Mouse (Mus musculus) R1 (cell line): ENCODE measurements around the gene Tbl1x.

Experiments used
- DNase-seq: peaks from one replicate; pipeline ENCODE4 v3.0.0-alpha.2; 2018; ENCODE audit warnings: low read depth, low spot score

Tbl1x gene

GRCm38 (mm10) chrX:77544550-77544949 lies 33.7 kb downstream of the Tbl1x start:
- DNase-seq: no peak

DNA sequence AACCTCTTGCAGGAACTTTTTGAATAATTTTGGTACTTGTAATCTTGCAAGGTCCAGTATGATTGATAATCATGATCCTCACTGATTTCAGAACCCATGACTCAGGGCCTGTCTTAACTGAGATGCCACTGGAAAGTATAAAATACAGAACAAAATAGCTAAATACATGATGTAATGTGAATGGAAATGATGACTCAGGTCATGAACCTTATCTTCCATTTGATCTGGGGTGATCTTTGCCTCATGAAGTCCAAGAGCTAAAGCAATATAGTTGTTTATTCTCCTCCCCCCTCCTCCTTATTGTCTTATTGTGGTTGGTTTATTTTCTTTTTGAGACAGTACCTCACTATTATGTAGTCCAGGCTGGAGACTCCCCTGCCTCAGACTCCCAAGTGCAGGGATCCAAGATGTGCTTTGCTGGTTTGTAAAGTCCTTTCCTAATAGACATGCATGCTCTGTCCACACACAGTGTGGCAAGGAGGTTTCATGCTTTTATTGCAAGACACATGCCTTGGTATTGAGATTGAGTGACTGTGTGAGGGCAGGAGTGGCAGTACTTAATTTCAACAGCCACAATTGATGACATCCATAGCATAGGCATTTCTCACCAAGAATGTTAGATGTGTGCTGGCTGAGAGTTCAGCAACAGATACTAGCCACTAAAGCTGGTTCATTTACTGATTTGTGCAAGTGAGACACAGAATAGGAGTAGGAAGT lies 34.7 kb downstream of the Tbl1x start:
- DNase-seq: no peak

GRCm38 (mm10) chrX:77546448-77546847 lies 35.6 kb downstream of the Tbl1x start:
- DNase-seq: no peak

GRCm38 (mm10) chrX:77548951-77549350 lies 38.1 kb downstream of the Tbl1x start:
- no peak for DNase-seq

GRCm38 (mm10) chrX:77550388-77550787 lies 39.6 kb downstream of the Tbl1x start:
- no peak for DNase-seq

GRCm38 (mm10) chrX:77551306-77551705 lies 40.5 kb downstream of the Tbl1x start:
- no peak for DNase-seq

DNA sequence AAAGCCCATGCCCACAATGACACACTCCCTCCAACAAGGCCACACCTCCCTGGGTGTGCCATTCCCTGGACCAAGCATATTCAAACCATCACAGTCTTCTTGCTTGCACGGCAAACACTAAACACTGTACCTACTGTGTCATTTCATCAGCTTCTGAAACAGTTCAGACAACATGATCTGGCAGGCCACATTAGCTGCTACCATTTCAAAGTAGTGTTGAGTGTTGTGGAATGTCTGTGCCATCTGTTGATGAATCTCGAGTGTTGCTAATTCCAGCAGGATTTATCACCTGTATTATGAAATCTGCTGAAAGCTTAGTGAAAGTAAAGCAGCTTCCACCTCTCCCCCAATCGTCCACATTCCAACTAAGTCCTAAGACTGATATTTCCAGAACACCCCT lies 41.3 kb downstream of the Tbl1x start:
- DNase-seq: no peak

GRCm38 (mm10) chrX:77555985-77556384 lies 45.2 kb downstream of the Tbl1x start:
- DNase-seq: no peak

- DNase-seq: no peak
Measured at GRCm38 (mm10) chrX:77559199-77559881, 48.5 kb downstream of the Tbl1x start.

- DNase-seq: no peak
Measured at GRCm38 (mm10) chrX:77563616-77564015, 52.8 kb downstream of the Tbl1x start.

- DNase-seq: no peak
Measured at GRCm38 (mm10) chrX:77566739-77567138, 55.9 kb downstream of the Tbl1x start.

DNA sequence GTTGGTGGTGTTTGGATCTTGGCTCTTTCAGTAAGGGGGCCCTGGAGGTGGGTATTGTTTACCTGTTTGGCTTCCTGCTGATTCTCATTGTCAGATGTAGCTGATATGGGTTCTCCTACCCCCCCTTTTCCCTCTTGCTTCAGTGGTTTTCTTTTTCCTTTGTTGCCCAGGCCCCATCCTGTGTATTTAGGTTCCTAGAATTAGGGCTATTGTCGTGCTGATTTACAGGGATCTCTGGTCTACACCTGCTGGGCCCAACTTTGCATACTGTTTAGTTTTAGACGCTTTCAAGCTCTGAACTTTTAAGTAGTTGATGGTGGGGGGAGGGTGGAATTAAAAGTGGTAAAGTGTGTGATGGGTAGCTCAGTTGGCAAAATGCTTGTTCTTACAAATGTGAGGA lies 57.2 kb downstream of the Tbl1x start:
- DNase-seq: peak; percentile 94

- DNase-seq: no peak
Measured at GRCm38 (mm10) chrX:77573743-77574142, 62.9 kb downstream of the Tbl1x start.

GRCm38 (mm10) chrX:77577108-77577507 lies 66.3 kb downstream of the Tbl1x start:
- no peak for DNase-seq

GRCm38 (mm10) chrX:77578172-77578571 lies 67.4 kb downstream of the Tbl1x start:
- DNase-seq: no peak

DNA sequence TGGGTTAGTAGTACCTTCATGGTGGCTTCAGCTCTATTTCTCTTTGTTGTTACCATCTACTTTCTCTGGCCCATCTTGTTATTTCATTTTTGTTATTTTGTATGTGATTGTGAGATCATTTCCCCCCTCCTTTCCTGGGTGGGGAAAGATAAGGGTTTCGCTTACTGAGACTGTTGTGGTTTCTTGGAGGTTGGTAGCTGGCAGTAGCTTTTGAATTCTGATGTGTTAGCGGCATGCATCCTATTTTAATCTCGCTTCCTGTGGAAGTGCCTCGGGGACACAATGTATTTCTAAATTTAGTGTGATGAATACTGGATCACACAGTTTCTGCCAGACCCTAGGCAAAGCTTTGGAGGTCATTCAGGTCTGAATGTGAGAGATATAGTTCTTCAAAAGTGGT lies 69.2 kb downstream of the Tbl1x start:
- DNase-seq: no peak

DNA sequence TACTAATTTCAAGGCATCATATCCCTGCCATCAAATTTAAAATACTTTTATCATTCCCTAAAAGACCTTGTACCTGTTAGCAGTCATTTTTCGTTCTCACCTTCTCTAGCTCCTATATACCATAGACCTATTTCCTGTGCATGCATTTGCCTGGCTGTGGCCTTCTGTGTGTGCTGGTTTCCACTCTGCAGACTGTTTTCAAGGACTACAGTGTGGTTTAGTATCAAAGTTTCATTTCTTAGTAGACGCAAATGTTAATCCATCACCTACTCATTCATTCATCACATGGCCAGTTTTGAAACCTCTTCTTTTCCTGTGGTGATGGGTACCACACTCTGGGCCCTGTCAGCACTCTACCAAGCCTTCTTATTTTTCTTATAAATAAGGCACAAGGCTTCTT lies 75.2 kb downstream of the Tbl1x start:
- no peak for DNase-seq

GRCm38 (mm10) chrX:77594670-77595224 lies 83.9 kb downstream of the Tbl1x start:
- DNase-seq: no peak

DNA sequence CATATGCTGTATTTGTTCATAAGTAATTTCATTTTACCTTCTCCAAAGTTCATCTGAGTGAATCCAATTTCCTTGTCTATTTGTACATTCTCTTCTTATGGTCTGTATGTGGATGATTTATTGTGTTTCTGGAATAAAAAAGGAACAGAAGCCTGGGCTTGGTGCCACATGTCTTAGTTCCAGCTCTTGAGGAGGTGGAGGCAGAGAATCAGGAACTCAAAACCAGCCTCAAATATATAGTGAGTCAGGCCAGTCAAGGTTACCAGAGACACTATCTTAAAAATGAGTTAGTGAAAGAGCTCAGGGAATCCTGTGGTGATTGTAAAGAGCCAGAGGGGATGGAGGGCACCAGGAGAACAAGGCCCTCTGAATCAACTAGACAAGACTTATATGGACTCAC lies 86.9 kb downstream of the Tbl1x start:
- no peak for DNase-seq

- DNase-seq: no peak
Measured at GRCm38 (mm10) chrX:77598736-77599135, 87.9 kb downstream of the Tbl1x start.

DNA sequence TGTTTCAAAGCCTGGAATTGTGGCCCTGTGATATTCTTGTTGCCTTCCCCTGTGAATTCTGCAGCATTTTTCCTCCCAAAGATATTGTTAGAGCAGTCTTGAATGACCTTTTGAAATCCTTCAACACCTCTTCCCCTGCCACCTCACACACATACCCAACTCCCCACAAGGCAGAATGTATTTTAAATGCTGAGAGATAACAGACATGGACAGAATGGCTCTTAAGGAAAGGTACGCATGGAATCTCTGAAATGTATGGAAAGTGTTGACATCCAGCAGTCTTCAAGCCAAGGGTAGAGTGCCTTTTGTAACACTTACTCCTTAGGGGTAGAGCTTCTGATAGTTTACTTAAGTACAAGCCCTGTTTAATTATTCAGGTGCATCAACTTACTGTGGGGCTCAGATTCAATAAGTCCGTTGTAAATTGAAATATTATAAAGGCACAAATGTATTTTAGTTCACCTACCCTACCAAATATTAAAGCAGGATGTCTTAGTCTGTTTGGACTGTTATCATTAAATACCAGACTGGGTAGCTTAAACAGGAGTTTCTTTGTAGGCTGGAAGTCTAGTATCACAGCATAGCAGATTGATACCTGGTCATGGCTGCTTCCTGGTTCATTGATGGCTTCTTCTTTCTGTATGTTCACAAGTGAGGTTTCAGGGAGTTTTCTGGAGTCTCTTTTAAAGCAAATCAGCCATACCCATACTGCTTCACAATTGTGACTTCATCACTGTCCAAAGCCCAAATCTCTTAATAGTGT lies 92.9 kb downstream of the Tbl1x start:
- DNase-seq: no peak

DNA sequence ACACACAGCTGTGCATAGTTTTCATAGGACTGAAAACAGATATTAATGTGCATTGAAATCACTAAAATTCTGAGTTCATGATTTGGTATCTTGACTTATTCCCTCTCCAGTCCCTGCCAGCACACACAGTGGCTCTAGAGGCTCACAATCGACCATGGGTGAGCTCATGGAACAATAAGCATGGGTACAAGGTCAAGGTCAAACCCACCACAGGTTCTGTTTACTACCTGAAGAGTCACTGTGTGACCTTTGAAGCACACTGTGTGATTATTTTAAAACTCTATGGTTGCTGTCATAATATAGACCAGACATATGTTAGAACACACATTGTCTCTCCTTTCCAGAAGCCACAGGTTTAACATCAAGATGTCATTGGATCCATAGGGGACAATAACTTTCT lies 96.7 kb downstream of the Tbl1x start:
- no peak for DNase-seq
